Mouse (Mus musculus) heart, adult 2 months (tissue): ENCODE data around the gene Orc5. TPM values are rescaled to one million over a fixed set of nuclear protein-coding genes. Genes with fewer than 3 reads are reported as not detected.

ENCODE experiments used
- DNase-seq, 2 experiments: peaks; one replicate each; pipeline ENCODE4 v3.0.0; 2021
- H3K27ac ChIP-seq: fragments of 200-600 bp; 2 replicates; pipeline ENCODE4 v1.8.1; 2022
- H3K27me3 ChIP-seq: fragments of 200-500 bp; 2 replicates; pipeline ENCODE4 v1.6.1; 2012; ENCODE audit warnings: mild to moderate bottlenecking, low read length, inconsistent platforms, mixed read lengths; ENCODE audit not compliant: control insufficient read depth, insufficient read depth
- H3K36me3 ChIP-seq: fragments of 200-500 bp; 2 replicates; pipeline ENCODE4 v1.6.1; 2012; ENCODE audit warnings: low read length, inconsistent platforms; ENCODE audit not compliant: control insufficient read depth, insufficient read depth
- H3K4me1 ChIP-seq: fragments of 200-500 bp; 2 replicates; pipeline ENCODE4 v1.6.1; 2011; ENCODE audit warnings: low read length; ENCODE audit not compliant: control insufficient read depth, insufficient read depth
- H3K4me3 ChIP-seq: fragments of 200-600 bp; 2 replicates; pipeline ENCODE4 v1.8.1; 2022
- H3K79me2 ChIP-seq: fragments of 200-500 bp; replicated peaks from 2 replicates; pipeline ENCODE4 v1.6.1; 2012; ENCODE audit warnings: mild to moderate bottlenecking, inconsistent platforms, low read length, moderate library complexity, mixed read lengths; ENCODE audit not compliant: control insufficient read depth, insufficient read depth
- H3K9ac ChIP-seq: fragments of 200-500 bp; 2 replicates; pipeline ENCODE4 v1.6.1; 2012; ENCODE audit warnings: low read depth, mild to moderate bottlenecking, control low read depth, inconsistent platforms, low read length, mixed read lengths
- CTCF ChIP-seq: fragments of 200-600 bp; IDR thresholded peaks from 2 replicates; pipeline ENCODE4 v1.8.1; 2022; ENCODE audit warnings: antibody characterized with exemption, mild to moderate bottlenecking, moderate library complexity
- EP300 ChIP-seq: fragments of 200-500 bp; IDR thresholded peaks from 2 replicates; pipeline ENCODE4 v1.6.1; 2011; ENCODE audit warnings: low read depth, low read length, control low read depth; ENCODE audit not compliant: insufficient read depth
- POLR2A ChIP-seq: fragments of 200-500 bp; IDR thresholded peaks from 2 replicates; pipeline ENCODE4 v1.6.1; 2011; ENCODE audit warnings: mild to moderate bottlenecking, low read depth, low read length, control low read depth; ENCODE audit not compliant: insufficient read depth
- WGBS: fragments of 180-500 bp; shearing (Covaris S2); methylation state at CpG from one replicate; pipeline ENCODE4 v1.1.7; 2018; 5-methylcytosine and 5-hydroxymethylcytosine counted together
- intact Hi-C: fragments of 180-260 bp; cut with DNase I; formaldehyde crosslinking; loops from one replicate; pipeline ENCODE4 v1.15.1; 2025
- polyA plus RNA-seq: library from polyadenylated mRNA; depleted of rRNA; stranded (reverse); fragments of >200 nt; gene quantifications from 2 replicates; pipeline ENCODE4 v1.2.3, GENCODE M21; 2012
- total RNA-seq, 2 experiments: library from RNA; stranded (reverse); gene quantifications; 2 replicates each; pipeline ENCODE4 v1.2.3; 2021

Gene Orc5
- total and polyA plus RNA-seq, 3 experiments, result 4.0 to 7.7 (median 7.7) TPM

GRCm38 (mm10) chr5:22557491-22558113, 7.4 kb upstream of the Orc5 start:
- Histone ChIP-seq H3K4me3 (no peak overlapping the region), H3K27me3 (no peaks in the 10 kb centered on the region; the same call in 1 of the 2 replicates), H3K4me1 (no peaks in the 10 kb centered on the region), H3K79me2 (no peaks in the 10 kb centered on the region), H3K9ac (no peak overlapping the region), H3K27ac (no peak overlapping the region), H3K36me3 (no peaks in the 10 kb centered on the region)
- intact Hi-C loops, result no loop called here
- DNase-seq, result no peak
- TF ChIP-seq CTCF, result no peak
- no peak for TF ChIP-seq EP300
- TF ChIP-seq POLR2A, result no peak
- WGBS, result 69% methylated on average over 4 of the region's 4 CpGs

- 88% methylated on average over 4 of the region's 4 CpGs for WGBS
- Histone ChIP-seq H3K4me3 (no peak overlapping the region), H3K36me3 (no peaks in the 10 kb centered on the region), H3K27me3 (no peaks in the 10 kb centered on the region; the same call in 1 of the 2 replicates), H3K4me1 (no peaks in the 10 kb centered on the region), H3K9ac (no peak overlapping the region), H3K79me2 (no peaks in the 10 kb centered on the region), H3K27ac (no peak overlapping the region)
- no peak for DNase-seq
- intact Hi-C loops, result no loop called here
- TF ChIP-seq EP300, result no peak
- no peak for TF ChIP-seq POLR2A
- no peak for TF ChIP-seq CTCF
These were observed 6.5 kb upstream of the Orc5 start for GRCm38 (mm10) chr5:22556713-22557112.

- H3K4me1 ChIP-seq, result peaks cover 1% of the 10 kb centered on the region; the same call in 1 of the 2 replicates
- intact Hi-C loops, result no loop called here
- no peaks in the 10 kb centered on the region for H3K79me2 ChIP-seq
- 93% methylated on average over 14 of the region's 14 CpGs for WGBS
- no peaks in the 10 kb centered on the region for H3K36me3 ChIP-seq
- H3K9ac ChIP-seq, result no peak overlapping the region
- TF ChIP-seq POLR2A, result no peak
- TF ChIP-seq EP300, result no peak
- no peak for TF ChIP-seq CTCF
- no peak for DNase-seq
- no peak overlapping the region for H3K27ac ChIP-seq
- H3K4me3 ChIP-seq, result no peak overlapping the region
- no peaks in the 10 kb centered on the region for H3K27me3 ChIP-seq
These were observed 2.1 kb upstream of the Orc5 start for GRCm38 (mm10) chr5:22552233-22552765.

GRCm38 (mm10) chr5:22549366-22550032, 730 bp downstream of the Orc5 start:
- intact Hi-C loops, result no loop called here

GRCm38 (mm10) chr5:22548556-22549161, 1.6 kb downstream of the Orc5 start:
- Histone ChIP-seq H3K4me3 (no peak overlapping the region), H3K4me1 (peaks cover 1% of the 10 kb centered on the region; the same call in 1 of the 2 replicates), H3K79me2 (no peaks in the 10 kb centered on the region), H3K9ac (no peak overlapping the region), H3K27me3 (no peaks in the 10 kb centered on the region), H3K27ac (no peak overlapping the region), H3K36me3 (0 out of 2 replicates have a peak, but pooled peaks cover 3% of the 10 kb centered on the region)
- intact Hi-C loops, result no loop called here
- DNase-seq, result no peak
- 76% methylated on average over 6 of the region's 6 CpGs for WGBS
- TF ChIP-seq POLR2A (no peak), EP300 (no peak)

More at GRCm38 (mm10) chr5:22549366-22550032, 730 bp downstream of the Orc5 start:
- 8% methylated on average over 11 of the region's 11 CpGs for WGBS
- Histone ChIP-seq H3K4me3 (peak overlapping the region; percentile 66), H3K27ac (peak overlapping the region; percentile 88), H3K79me2 (no peaks in the 10 kb centered on the region), H3K36me3 (0 out of 2 replicates have a peak, but pooled peaks cover 3% of the 10 kb centered on the region), H3K27me3 (no peaks in the 10 kb centered on the region), H3K4me1 (peaks cover 1% of the 10 kb centered on the region; the same call in 1 of the 2 replicates), H3K9ac (peak overlapping the region; percentile 84)
- TF ChIP-seq EP300 (no peak), POLR2A (no peak), CTCF (no peak)
- no peak for DNase-seq
